Mouse (Mus musculus) gastrocnemius, postnatal 36 days (tissue): ENCODE measurements at regions not wholly inside any gene's neighbourhood (a gene's known extent, or its start where the extent isn't known, plus 50 kb on each side); places are given as distances from the start of the nearest gene placed in this dataset.
"Not testable (repeated sequence)": the region's sequence is repeated elsewhere in the genome, so short reads cannot be mapped to it uniquely, and the experiment has no call there.

ENCODE experiments used
- DNase-seq, 2 experiments: peaks; one replicate each; pipeline ENCODE4 v3.0.0; 2022
- intact Hi-C: fragments of 180-260 bp; cut with DNase I; formaldehyde crosslinking; loops from one replicate; pipeline ENCODE4 v1.15.1; 2025

DNA sequence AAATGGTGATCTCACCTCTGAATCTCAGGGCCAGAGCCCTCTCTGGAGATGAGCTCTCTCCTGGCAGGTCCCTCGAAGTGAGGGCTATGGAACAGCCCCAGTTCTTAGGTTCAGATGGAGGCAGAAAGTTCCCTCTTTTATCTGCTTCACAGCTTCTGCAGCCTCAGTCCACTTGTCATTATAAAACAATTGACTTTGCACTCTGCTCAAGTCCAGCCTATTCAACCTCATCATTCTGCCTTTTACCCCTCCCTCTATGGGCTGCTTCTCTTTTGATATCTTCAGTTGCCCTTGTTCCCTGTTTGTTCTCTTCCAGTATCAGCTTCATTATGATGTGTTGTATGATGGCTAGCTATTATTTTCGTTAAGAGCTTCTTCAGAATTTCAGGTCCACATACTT, 522.2 kb upstream of the Pou3f2 start:
- intact Hi-C loops, result no loop called here
- no peak for DNase-seq

DNA sequence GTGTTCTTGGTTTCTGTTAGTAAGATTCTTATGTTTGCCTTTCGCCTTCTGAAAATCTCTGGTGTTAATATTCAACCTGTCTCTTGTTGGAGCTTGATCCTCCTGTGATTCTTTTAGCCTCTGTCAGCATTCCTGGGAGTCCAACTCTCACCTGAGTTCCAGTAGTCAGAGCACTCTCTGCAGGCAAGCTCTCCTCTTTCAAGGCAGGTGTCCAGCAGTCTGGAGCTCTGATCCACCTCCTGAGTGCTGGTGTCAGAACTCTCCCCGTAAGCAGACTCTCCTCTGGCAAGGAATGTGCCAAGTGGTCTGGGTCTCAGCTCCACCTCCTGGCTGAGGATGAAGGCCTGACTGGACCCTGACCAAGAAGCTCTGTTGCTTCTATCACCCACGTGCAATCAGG, 521.0 kb upstream of the Pou3f2 start:
- DNase-seq, intact Hi-C loops: not testable (repeated sequence)

DNA sequence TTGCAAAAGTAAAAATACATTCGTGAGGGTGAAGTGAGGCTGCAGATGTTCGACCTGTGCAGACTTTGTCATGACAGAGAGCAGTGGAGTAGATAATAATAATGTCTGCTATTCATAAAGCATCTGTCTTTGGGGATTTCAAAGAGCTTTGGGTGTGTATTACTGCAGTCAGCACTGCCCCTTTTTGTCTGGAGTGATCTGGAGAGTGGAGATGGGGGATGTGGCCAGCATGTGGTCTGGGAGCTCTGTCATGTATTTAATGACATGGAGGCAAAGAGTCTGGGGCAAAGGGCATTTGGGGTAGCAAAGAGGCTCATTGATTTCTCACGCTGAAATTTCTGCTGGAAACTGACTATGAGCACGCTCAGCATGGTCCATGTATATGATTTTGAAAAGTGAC, 510.8 kb upstream of the Pou3f2 start:
- intact Hi-C loops, result no loop called here
- no peak for DNase-seq

DNA sequence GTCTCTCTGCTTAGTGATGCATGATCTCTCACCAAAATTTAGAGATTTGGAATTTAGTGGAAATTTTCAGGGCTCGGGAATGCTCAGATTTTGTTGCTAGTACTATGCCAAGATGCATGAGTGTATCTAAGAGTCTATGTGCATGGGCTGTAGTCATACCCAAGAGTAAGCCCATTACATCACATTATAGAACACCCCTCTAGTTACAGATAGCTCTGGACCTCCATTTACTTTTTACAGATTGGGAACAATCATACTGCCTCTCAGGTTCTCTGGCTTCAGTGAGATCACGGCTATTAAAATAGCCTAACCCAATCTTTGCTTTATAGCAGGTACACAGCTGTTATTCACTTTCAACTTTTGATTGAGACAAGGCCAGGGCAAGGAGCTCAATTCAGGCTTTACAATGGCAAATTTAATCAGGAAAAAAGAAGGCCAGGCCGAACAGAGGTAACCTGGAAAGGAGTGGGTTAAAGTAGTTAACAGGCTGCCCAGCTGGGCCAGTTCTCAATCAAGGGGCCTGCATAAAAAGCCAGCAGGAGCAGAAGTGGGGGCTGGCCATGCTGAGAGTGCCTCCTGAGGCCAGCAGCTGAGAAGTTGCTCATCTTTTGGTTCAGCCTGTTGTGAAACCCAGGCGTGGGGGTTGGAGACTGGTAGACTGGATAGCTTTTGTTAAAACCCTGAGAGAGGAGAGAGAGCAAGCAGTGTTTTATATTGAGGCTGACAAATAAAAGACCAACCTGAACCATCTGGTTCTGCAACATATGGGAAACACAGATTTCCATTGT, 509.2 kb upstream of the Pou3f2 start:
- intact Hi-C loops, result no loop called here
- DNase-seq, result no peak

DNA sequence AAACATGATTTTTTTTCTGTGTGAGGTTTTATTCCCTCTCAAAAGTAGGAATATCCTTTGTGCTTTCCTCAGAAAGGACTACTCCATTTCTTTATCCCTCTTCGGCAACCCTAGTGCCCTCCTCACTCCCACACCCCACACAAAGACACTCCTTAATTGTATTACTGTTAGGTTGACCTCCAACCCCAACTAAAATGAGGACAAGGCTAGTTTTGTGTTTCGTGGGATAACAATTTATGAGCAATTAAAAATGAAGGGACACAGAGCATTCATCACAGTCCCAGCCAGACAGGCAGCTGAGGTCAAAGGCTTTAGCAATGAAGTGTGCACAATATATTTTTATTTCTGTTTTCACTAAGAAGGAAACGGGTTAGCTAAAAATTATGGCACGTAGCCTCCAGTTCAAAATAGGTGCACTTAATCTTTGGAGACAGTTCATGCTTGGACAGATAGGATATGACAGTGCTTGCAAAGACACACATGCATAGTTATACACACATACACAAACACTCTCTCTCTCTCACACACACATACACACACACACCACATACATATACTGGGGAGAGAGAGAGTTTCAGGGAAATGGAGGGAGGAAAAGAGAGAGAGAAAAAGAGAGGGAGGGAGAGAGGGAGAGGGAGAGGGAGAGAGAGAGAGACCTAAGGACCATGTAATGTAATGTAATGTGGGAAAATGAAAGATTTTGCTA, 498.8 kb upstream of the Pou3f2 start:
- intact Hi-C loops, result no loop called here
- DNase-seq, result no peak

DNA sequence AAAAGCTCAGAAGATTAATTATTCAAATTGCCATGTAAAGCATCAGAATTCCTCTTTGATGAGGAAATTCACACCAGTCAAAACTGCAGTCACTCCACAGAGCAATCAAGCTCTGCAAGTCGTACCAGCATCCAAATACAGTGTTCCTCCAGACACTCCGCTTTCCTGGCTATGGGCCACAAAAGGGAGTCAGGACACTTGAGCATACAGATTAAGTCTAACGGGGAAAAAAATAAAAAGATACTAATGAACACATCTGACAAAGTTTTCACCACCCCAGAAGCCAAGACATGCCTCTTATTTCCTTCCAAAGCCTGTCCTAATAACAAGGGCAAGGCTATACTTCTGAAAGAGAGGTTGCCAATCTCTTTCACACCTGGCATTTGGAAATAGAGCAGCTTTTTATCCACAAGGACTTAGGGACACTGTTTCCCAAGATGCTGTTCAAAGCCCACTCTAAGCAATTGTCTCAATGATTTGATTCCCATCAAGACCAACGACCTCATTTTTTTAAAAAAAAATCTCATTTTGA, 485.5 kb upstream of the Pou3f2 start:
- intact Hi-C loops, result no loop called here
- DNase-seq, result no peak

DNA sequence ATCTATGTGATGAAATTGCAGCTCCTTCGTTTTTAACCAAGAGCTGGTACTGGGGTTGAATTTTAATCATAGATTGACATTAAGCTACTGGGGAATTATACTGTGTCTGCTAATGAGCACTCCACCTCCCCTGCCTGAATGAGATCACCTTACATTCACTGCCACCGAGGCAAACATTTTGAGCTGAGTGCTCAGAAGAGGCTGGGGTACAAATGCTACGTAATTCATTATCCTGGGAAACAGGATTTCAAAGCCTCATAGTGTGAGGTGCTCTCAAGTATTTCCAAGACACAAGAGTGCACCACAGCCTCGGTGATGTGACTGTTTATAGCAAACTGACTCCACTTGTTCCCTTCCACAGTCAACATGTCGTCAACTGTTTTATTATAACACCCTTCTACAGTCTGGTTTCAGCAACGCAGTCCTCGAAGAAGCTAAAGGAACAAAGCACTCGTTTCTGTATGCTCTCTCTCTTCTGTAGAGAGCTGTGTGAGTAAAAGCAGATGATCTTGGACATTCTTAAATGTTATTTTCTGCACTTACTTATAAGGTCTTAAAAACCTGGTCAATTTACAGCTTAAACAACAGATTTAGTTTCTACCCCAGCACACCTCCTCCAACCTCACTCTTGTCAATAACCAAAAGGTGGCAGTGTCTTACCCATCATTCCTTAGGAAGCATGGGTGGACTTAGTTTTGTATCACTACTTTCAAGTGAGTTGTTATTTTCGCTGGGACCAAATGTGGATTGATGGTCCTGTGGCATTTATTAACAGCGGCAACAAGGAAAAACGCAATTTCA, 484.8 kb upstream of the Pou3f2 start:
- no peak for DNase-seq
- intact Hi-C loops, result no loop called here

DNA sequence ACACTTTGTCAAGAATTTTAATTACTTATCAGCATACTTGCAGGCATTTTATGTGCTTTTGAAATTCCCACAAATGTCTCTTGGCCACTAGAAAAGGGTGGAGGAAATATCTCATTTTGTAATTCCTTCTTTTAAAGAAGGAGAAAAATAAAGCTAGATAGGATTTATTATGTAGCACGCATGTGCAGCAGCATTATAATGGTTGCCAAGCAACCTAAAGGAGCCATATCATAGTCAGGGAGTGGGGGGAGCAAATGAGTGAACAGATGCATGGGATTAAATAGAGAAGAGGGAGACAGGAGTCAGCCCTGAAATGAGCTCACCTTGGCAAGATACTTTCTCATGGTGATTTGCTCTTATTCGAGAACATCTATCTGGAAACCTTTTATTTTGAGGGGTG, 483.0 kb upstream of the Pou3f2 start:
- DNase-seq, result no peak
- intact Hi-C loops, result no loop called here

DNA sequence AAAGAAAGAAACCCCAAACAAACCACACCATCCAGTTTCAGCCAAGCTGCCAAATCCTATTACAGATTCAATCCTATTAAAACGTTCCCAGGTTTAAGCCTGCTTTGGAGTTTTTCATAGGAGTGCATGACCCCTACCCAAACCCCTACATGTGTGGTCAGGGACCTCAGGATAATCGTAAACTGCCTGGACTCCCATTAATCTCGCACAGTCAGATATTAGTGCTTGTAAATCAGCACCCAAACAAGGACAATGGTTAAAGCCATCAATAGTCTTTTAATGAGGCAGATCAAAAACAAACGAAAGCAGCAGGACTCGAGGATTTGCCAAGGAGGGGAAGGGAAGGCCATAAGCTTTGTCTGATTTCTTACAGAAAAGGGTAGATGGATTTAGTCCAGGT, 482.3 kb upstream of the Pou3f2 start:
- intact Hi-C loops, result no loop called here
- DNase-seq, result no peak

DNA sequence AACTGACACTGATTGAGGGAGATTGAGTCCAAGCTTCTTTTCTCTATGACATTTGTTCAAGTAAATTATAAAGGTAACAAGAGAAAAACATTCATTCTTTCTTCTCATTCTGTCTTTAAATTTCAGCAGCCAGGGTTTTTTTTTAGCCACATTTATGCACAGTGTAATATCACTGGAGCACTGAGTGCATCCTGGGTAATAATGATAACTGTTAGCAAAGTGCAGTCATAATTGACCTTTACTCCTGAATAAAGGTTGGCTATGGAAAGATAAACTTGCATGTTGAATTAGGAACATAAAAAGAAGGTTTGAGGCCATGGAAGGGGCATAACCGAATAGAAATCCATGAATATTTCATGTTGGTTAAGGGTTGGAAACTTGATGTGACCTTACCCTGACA, 461.3 kb upstream of the Pou3f2 start:
- intact Hi-C loops, result no loop called here
- no peak for DNase-seq

DNA sequence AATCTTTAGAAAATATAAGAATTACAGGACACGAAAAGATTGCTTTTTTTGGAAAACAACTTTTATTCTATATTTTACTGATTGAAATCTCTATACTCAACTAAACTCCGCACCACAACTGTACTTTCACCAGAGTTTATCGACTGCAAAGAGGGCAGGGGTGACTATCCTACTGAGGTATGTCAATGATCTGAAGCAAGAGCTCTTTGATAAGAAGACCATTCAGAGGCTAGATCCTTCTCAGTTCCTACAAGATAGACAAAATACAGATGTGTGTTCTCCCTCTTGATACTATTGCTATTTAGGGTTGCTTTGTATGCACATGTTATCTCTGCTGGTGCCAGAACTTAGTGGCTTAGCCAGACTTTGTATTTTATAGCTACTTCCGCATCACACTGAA, 460.7 kb upstream of the Pou3f2 start:
- intact Hi-C loops, result no loop called here
- DNase-seq, result no peak

DNA sequence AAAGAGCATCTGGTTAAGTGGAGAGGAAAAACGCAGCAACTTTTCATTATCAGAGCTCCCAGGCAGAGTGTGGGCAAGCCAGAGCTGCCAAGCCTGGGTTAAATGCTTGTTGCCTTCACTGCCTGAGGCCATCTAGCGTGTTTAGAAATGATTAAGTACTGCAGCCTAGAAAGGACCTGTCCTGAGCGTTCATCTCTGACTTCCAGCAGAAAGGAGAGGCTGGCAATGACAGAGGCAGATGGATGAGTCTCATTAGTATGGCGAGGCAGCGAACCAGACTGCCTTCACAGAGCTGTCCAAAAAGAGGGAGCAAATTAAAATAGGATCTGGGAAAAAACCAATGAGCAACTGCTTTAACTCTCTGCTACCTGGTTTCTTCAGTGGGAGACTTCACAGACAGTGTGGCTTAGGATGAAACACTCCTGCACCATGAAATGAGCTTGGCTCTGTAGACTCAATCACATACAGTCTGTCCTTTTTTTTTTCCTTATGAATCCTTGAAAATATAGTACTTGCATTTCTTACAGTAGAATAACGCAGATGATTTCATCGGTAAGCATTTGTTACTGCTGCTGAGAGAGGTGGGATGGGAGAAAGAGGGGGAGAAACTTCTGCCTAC, 458.7 kb upstream of the Pou3f2 start:
- no peak for DNase-seq
- intact Hi-C loops, result no loop called here

DNA sequence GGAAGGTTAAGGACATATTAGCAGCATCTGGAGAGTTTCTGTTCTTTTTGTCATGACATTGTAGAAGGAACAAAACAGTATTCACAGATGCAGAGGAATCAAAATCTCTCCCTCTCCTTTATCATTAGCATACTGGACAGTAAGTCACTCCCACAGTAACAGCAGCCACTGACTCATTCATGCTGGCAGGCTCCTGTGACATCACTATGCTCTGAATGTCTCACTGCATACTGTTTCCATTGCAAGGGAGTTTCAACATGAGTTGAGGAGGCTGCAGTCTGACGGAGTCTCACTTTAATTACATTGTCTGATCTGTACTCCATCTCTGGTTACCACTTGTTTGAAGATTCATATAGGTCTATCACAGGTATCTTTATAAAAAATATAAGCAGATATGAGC, 450.1 kb upstream of the Pou3f2 start:
- no peak for DNase-seq
- intact Hi-C loops, result no loop called here

DNA sequence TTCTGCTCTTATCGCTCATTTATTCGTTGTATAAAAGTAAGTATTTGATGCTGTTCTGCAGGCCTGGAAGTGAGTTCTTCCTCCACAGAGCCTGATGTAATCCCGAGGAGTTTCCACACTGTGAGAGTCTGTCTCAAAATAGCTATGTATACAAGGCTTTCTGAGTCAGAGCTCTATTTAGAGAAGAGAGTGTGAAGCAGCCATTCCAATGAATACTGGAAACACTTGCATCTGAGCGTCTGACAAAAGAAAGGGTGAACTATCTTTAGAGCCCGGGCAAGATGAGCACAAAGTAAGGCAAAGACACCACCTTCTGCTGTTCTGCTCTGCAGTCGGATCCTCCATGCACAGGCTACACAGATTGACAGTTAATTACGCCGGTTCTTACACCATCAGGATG, 436.0 kb upstream of the Pou3f2 start:
- no peak for DNase-seq
- intact Hi-C loops, result no loop called here

DNA sequence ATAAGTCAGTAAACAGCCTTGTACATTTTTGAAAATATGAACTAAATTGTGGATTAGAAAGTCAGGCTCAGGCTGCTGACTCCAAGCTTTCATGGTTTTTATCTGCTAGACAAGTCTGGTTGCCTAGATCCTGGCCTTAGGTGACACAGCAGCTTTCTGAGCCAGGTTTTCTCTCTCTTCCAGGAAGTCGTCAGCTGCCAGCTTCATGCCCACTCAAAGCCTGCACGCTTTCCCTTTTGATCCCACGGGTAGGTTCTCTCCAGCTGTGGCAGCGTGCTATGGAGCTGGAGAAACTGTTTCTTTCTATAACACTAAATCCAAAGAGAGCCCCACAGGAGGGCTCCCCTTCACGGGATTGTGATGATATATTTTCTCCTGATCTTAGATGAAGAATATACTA, 426.7 kb upstream of the Pou3f2 start:
- intact Hi-C loops, result no loop called here
- DNase-seq, result no peak

DNA sequence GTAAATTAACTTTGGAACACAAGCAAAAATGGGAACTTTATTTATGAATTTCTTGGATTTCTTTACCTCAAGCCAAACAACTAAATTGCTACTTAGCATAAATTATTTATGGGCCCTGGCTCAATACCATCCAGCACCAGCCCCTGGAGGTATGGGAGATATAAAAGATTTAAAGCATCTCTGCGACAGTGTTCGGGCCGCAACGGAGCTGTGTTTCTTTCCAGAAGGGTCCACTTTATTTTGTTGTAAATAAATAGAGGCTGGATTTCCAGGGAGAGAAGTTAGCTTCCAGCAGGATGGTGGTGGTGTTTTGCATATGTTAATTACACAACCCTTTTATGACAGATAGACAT, 404.5 kb upstream of the Pou3f2 start:
- intact Hi-C loops, result no loop called here
- DNase-seq, result no peak

DNA sequence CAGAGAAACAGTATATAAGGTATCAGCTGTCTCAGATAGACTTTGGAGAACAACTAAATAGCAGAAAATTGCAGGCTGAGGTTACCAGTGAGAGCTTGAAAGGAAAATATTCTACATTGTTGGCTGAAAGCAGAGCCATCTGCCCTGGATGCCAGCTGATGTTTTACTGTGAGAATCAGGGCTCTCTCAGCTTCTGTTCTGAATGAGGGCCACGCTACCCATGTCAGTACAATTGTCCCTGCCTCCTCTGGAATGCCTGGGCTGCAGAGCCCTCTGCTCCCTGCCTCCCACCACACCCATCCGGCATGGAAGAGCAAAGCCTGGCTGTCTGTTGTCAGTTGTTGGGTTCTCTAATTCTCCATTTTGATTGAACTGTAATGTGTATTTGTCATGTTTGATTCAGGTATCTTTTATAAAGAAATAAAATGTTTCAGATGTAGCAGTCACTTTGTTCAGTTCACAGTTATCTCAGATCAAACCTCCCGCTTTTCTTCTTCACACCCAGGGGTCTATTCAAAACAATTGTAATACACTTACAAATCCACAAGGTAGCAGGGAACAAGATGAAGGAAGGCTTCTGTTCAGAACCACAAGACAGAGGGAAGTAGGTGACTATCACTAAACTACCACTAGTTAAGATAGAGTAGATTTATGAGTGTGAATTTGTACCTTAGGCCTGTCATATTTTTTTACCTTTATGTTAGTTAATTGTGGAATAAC, 404.0 kb upstream of the Pou3f2 start:
- no peak for DNase-seq
- intact Hi-C loops, result no loop called here

DNA sequence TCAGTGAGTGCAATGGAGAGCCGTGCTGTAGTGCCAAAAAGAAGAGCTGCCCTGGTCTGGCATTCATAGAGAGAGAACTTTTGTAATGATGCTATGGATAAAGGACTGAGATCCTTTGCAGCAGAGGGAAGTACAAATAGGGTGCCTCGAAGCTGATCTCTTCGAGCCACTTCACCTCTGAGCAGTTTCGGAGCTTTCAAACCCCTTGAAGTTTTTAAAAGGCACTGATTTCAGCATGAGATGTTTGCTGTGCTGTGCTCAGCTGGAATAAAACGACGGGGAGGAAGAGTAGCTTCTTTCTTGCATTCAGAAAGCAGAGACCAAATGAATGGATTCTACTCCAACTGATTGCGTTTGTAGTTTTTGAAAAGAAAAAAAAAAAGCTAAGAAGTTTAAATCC, 392.5 kb upstream of the Pou3f2 start:
- DNase-seq, result no peak
- intact Hi-C loops, result no loop called here

DNA sequence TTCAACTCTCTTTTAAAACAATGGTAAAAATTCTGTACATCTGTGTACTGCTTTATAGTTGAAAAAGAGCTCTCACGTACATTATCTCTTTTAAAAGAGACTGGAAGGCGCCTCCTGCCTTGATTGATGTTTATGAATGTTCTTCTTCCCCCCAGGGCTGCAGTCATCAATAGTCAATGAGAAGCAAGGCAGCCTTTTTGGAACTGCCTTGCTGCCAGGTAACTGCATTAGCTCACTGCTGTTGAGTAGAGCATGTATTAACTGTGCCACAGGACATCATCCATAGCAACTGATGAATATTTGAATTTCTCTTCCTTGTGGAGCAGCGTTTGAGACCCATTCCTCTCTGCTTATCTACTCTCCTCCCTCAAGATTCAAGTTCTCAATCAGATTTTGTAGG, 387.2 kb upstream of the Pou3f2 start:
- intact Hi-C loops, result no loop called here

DNA sequence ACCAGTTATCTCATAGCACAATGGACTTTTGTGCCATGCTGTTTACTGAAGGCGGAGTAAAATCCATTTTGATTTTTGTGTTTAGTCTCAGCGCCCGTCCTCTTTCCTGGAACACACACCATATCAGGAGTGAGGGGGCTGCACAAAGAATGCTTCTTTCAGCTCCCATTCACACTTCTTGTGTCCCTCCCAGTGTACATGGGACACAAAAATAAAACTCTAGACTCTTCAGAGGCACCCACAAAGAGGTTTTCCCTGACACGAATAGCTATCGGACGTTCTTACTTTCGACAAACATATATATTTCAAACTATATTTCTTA, 347.9 kb upstream of the Pou3f2 start:
- intact Hi-C loops, result no loop called here
- no peak for DNase-seq

More for the DNA sequence above, 387.2 kb upstream of the Pou3f2 start:
- no peak for DNase-seq
